Mouse (Mus musculus): ENCODE results near the gene Fam19a2. TPM values are rescaled to one million over a fixed set of nuclear protein-coding genes. Genes with fewer than 3 reads are reported as not detected.
A peak's percentile ranks its signal among the peaks of the same experiment; 100 is the strongest.

The Fam19a2 gene
- polyA plus RNA-seq, 2 experiments = 3.0 to 3.2 TPM

DNA sequence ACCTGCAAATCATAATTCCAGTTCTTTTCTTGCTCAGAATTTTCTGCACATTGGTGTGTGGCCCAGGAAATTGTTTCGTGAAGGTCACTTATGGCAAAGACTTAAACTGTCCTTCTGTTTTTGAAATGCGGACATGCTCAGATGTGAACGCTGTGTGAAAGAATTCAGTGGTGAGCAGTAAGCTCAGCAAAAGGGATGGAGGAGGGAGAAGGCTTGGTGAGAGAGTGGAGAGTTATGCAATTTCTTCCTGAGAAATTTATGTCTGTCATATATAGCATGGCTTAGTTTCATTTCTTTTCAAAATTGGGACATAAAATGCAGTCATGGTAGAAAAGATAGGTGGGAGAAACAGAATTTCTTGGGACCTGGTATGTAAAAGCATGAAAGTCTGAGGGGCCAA is 160.7 kb downstream of the Fam19a2 start:
- H3K4me2 ChIP-seq (replicated peaks; ENCODE audit: low read depth, low read length, severe bottlenecking) = no peak overlapping the region
- H3K27ac ChIP-seq (replicated peaks; ENCODE audit: low read depth, low read length) = no peak overlapping the region
- H3K36me3 ChIP-seq (ENCODE audit: control insufficient read depth, insufficient read depth, low read length) = no peaks in the 10 kb centered on the region
- ATAC-seq (ENCODE audit: low FRiP score, low read depth) = no peak
- no peaks in the 10 kb centered on the region for H3K9me3 ChIP-seq (ENCODE audit: control insufficient read depth, low read length)
- no peak overlapping the region for H3K9ac ChIP-seq (ENCODE audit: low read depth, low read length, severe bottlenecking)
- DNase-seq (ENCODE audit: low spot score) = no peak
- H3K27me3 ChIP-seq (ENCODE audit: control insufficient read depth, insufficient read depth, low read length) = no peaks in the 10 kb centered on the region
- 91% methylated on average over 3 of the region's 3 CpGs for WGBS
- no peaks in the 10 kb centered on the region for H3K4me1 ChIP-seq (ENCODE audit: control insufficient read depth, insufficient read depth, low read length)
- H3K4me3 ChIP-seq (replicated peaks; ENCODE audit: low read length) = no peak overlapping the region
- TF ChIP-seq POLR2A (IDR thresholded peaks at IDR 0.05; ENCODE audit: borderline replicate concordance, extremely low read depth, insufficient read depth, insufficient read length) = no peak

DNA sequence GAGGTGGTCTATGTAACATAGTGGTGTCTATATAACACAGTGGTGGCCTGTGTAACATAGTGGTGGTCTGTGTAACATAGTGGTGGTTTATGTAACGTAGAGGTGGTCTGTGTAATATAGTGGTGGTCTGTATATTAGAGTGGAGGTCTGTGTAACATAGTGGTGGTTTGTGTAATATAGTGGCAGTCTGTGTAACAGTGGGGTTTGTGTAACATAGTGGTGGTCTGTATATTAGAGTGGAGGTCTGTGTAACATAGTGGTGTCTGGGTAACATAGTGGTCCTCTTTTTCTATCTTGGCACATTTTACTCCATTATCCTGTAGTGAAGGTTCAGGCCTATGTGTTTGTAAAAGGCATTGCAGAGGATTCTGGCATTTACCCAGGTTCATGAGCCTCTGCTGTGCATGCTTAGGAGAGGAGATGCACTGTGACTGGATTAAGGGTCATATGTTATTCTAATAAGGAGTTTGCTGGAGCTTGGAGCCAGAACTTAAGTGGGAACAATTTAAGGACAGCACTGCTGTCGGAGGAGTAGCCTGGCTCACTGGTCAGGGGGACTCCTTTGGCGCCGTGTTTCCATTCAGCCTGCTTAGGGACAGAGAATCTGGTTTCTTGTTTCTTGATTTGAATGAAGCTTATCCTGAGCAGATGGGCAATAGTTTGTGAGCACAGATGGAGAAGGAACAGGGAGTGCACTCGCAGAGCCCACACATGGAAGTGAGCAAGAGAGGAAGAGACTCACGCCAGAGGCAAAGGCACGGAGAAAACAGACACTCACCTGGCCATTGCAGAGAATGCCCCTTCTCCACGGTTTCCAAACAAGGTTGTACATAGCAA is 162.9 kb downstream of the Fam19a2 start:
- Histone ChIP-seq H3K4me2 (replicated peaks; ENCODE audit: low read depth, low read length, severe bottlenecking) (no peak overlapping the region), H3K4me3 (replicated peaks; ENCODE audit: low read length) (no peak overlapping the region), H3K9ac (ENCODE audit: low read depth, low read length, severe bottlenecking) (no peak overlapping the region), H3K27ac (replicated peaks; ENCODE audit: low read depth, low read length) (no peak overlapping the region), H3K9me3 (ENCODE audit: control insufficient read depth, low read length) (no peaks in the 10 kb centered on the region), H3K27me3 (ENCODE audit: control insufficient read depth, insufficient read depth, low read length) (no peaks in the 10 kb centered on the region), H3K36me3 (ENCODE audit: control insufficient read depth, insufficient read depth, low read length) (no peaks in the 10 kb centered on the region), H3K4me1 (ENCODE audit: control insufficient read depth, insufficient read depth, low read length) (no peaks in the 10 kb centered on the region)
- peak; percentile 3 for DNase-seq (ENCODE audit: low spot score)
- 73% methylated on average over 8 of the region's 8 CpGs for WGBS
- no peak for TF ChIP-seq POLR2A (IDR thresholded peaks at IDR 0.05; ENCODE audit: borderline replicate concordance, extremely low read depth, insufficient read depth, insufficient read length)
- 0 out of 2 replicates have a peak, but pooled peaks have one; percentile 26 for ATAC-seq (ENCODE audit: low FRiP score, low read depth)

DNA sequence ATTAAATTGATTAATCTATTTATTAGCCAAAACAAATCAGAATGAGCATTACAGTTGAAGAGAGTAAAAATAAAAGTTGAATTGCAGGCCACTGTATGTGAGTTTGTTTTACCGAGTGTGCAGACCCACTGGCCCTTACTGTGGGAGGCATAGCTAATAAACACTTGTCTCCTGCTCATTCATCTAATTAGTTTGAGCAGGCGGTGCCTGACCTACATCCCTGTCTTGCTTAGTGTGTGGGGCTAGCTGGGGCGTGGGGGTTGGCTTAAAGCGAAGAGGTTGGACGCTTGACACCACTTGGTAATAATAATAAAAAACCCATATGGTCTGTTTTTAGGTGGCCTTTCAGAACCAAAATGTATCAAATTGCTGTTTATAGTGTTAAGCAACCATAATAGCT is 167.8 kb downstream of the Fam19a2 start:
- no peak overlapping the region for H3K4me3 ChIP-seq (replicated peaks; ENCODE audit: low read length)
- no peaks in the 10 kb centered on the region for H3K36me3 ChIP-seq (ENCODE audit: control insufficient read depth, insufficient read depth, low read length)
- H3K27me3 ChIP-seq (ENCODE audit: control insufficient read depth, insufficient read depth, low read length) = no peaks in the 10 kb centered on the region
- H3K9me3 ChIP-seq (ENCODE audit: control insufficient read depth, low read length) = no peaks in the 10 kb centered on the region
- no peak overlapping the region for H3K4me2 ChIP-seq (replicated peaks; ENCODE audit: low read depth, low read length, severe bottlenecking)
- WGBS = 33% methylated on average over 5 of the region's 5 CpGs
- H3K4me1 ChIP-seq (ENCODE audit: control insufficient read depth, insufficient read depth, low read length) = no peaks in the 10 kb centered on the region
- TF ChIP-seq POLR2A (IDR thresholded peaks at IDR 0.05; ENCODE audit: borderline replicate concordance, extremely low read depth, insufficient read depth, insufficient read length) = no peak
- DNase-seq (ENCODE audit: low spot score) (no peak), ATAC-seq (ENCODE audit: low FRiP score, low read depth) (no peak)
- H3K9ac ChIP-seq (ENCODE audit: low read depth, low read length, severe bottlenecking) = no peak overlapping the region
- H3K27ac ChIP-seq (replicated peaks; ENCODE audit: low read depth, low read length) = no peak overlapping the region

DNA sequence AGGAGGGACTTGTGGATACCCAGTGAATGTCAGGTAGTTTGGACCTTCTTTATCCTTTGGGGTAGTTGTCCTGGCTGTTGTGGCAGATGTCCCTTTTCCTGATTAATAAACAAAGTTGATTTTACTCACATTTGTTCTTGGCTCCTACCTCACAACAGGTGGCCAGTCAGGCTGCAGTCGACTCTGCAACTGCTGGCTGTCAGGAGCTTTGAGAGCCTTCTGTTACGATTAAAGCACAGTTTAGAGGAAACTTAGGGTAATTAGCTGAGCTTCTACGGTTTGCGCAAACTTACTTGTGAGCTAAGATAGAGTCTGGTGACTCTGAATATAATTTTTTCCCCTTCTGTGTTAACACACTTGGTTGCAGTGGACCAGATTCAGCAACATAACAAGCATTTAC is 173.8 kb downstream of the Fam19a2 start:
- WGBS = 45% methylated on average over 4 of the region's 4 CpGs
- no peak overlapping the region for H3K9ac ChIP-seq (ENCODE audit: low read depth, low read length, severe bottlenecking)
- TF ChIP-seq POLR2A (IDR thresholded peaks at IDR 0.05; ENCODE audit: borderline replicate concordance, extremely low read depth, insufficient read depth, insufficient read length) = no peak
- H3K36me3 ChIP-seq (ENCODE audit: control insufficient read depth, insufficient read depth, low read length) = no peaks in the 10 kb centered on the region
- no peaks in the 10 kb centered on the region for H3K4me1 ChIP-seq (ENCODE audit: control insufficient read depth, insufficient read depth, low read length)
- DNase-seq (ENCODE audit: low spot score) (no peak), ATAC-seq (ENCODE audit: low FRiP score, low read depth) (no peak)
- no peak overlapping the region for H3K4me2 ChIP-seq (replicated peaks; ENCODE audit: low read depth, low read length, severe bottlenecking)
- no peak overlapping the region for H3K4me3 ChIP-seq (replicated peaks; ENCODE audit: low read length)
- H3K27ac ChIP-seq (replicated peaks; ENCODE audit: low read depth, low read length) = no peak overlapping the region
- no peaks in the 10 kb centered on the region for H3K9me3 ChIP-seq (ENCODE audit: control insufficient read depth, low read length)
- no peaks in the 10 kb centered on the region for H3K27me3 ChIP-seq (ENCODE audit: control insufficient read depth, insufficient read depth, low read length)

DNA sequence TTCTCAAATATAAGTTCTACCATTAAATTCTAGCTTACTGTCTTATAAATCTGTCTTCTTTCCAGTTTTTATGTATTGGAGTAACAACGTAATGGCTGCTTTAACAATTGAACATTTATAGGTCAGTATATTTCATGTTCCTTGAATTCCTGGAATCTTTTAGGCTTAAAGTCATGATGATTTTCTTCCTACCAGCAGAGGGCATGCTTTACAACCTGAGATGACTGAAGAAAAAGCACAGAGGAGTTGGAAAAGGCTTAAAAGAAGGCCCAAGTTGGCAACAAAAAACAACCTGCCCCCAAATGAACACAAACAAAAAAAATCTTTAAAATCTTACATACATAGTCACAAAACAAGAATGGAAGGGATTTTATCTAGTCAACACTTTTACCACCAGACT is 193.0 kb downstream of the Fam19a2 start:
- Histone ChIP-seq H3K36me3 (ENCODE audit: control insufficient read depth, insufficient read depth, low read length) (no peaks in the 10 kb centered on the region), H3K4me2 (replicated peaks; ENCODE audit: low read depth, low read length, severe bottlenecking) (no peak overlapping the region), H3K9ac (ENCODE audit: low read depth, low read length, severe bottlenecking) (no peak overlapping the region), H3K9me3 (ENCODE audit: control insufficient read depth, low read length) (no peaks in the 10 kb centered on the region), H3K4me3 (replicated peaks; ENCODE audit: low read length) (no peak overlapping the region), H3K27me3 (ENCODE audit: control insufficient read depth, insufficient read depth, low read length) (no peaks in the 10 kb centered on the region), H3K4me1 (ENCODE audit: control insufficient read depth, insufficient read depth, low read length) (no peaks in the 10 kb centered on the region), H3K27ac (replicated peaks; ENCODE audit: low read depth, low read length) (no peak overlapping the region)
- no peak for ATAC-seq (ENCODE audit: low FRiP score, low read depth)
- DNase-seq (ENCODE audit: low spot score) = no peak
- TF ChIP-seq POLR2A (IDR thresholded peaks at IDR 0.05; ENCODE audit: borderline replicate concordance, extremely low read depth, insufficient read depth, insufficient read length) = no peak
- WGBS = 59% methylated on average over 1 of the region's 1 CpGs

Data from limb, embryonic 14.5 days (tissue).